Mouse (Mus musculus) ES-Bruce4 (cell line): ENCODE data around the gene Itga8.

Source experiments
- CTCF ChIP-seq: IDR thresholded peaks from one replicate; pipeline ENCODE4 v1.8.1; 2011; ENCODE audit warnings: low read depth, low read length
- EP300 ChIP-seq: IDR thresholded peaks from 2 replicates; pipeline ENCODE4 v1.6.1; 2011; ENCODE audit warnings: low read depth, low read length; ENCODE audit not compliant: insufficient read depth
- POLR2A ChIP-seq: IDR thresholded peaks from one replicate; pipeline ENCODE4 v1.8.1; 2011; ENCODE audit warnings: low read length; ENCODE audit not compliant: insufficient read depth

GRCm38 (mm10) chr2:12318036-12318435 is 16.3 kb upstream of the Itga8 start:
- TF ChIP-seq CTCF (no peak), EP300 (no peak), POLR2A (no peak)
